Mouse (Mus musculus): ENCODE results near the gene Gemin6. TPM values are rescaled to one million over a fixed set of nuclear protein-coding genes. Genes with fewer than 3 reads are reported as not detected.
"Not testable (repeated sequence)": the region's sequence is repeated elsewhere in the genome, so short reads cannot be mapped to it uniquely, and the experiment has no call there.

Gene Gemin6
- 56.2 and 59.7 TPM in 2 replicates for polyA plus RNA-seq (2016; fragmentation: Nextera tagmentation; extraction: Ambion mirVana)

DNA sequence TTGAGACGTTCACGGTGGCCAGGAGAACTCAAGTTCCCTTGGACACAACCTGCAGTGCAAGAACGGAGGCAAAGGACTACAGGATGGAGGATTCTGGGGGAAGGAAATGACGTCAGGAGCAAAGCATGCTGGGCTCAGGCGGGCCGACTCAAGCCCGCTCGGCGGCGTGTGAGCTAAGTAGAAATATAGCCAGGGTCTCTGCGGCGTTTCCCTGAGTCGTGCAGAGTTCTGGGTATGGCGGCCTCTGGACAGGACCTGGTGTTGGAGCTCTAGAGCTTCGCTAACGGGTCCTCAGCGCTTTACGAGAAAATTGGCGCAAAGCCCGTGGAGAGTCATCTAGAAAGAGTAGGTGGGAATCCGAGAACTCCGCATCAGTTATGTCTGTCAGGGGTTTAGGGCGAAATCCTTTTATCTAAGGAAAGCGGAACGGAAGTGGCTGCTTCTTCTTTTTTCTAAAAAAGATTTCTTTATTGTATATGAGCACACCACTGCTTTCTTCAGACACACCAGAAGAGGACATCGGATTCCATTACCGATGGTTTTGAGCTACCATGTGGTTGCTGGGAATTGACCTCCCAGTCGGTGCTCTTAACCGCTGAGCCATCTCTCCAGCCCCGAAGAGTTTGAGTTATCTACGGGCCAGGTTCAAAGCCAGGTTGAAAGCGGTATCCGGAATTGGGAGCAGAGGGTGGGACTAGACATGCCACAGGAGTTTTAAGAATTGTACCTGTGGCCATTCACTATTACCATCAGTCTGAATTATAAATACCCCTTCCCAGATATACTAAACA lies at the start of gene Gemin6:
Gemin6 (plus strand) TSS at position 116 of the 791 bp plus-strand sequence.
- DNase-seq (ENCODE audit: low spot score) = peak; percentile 90
- peak within 1 kb of the TSS; percentile 89 for H3K27ac ChIP-seq (replicated peaks)
- H3K4me3 ChIP-seq = peak within 1 kb of the TSS; percentile 71
- WGBS = under 1% methylated on average over 33 of the region's 33 CpGs
- no peaks in the 10 kb centered on the region for H3K27me3 ChIP-seq (replicated peaks; ENCODE audit: low read depth, poor library complexity, severe bottlenecking)
- H3K36me3 ChIP-seq (replicated peaks) = peaks cover 26% of the 10 kb centered on the region
- H3K9me3 ChIP-seq = no peaks in the 10 kb centered on the region
- H3K4me1 ChIP-seq = peaks cover 5% of the 10 kb centered on the region

DNA sequence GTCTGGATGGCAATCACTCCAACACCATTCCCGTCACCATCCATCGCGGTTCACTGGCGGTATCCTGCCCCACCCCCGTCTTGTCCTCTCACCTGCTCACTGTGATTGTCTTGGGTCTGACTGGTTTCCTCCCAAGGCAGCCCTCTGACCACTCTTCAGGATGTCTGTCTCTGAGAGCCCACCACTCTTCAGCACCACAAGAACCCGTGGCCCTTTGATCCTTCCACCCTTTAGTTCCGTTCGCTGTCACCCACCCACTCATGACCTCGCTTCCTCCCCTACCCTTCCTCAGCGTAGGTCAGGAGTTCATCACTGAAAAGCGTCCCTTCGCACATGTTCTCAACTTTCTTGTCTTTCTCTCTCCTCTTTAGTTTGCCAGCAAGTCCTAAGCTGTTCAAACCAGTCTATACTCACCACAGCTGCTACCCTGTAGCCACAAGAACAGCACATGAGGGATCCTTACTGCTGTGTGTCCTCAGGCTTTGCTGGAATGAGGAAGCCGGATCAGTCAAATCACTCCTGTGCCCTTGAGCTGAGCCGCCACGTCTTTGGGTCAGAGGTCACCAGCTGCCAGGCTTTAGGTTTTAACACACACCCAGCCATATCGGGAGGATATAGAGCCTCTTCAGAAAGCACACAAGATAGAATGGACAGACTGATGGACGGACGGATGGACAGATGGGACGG lies 49.4 kb upstream of the Gemin6 start:
- Histone ChIP-seq H3K9me3 (no peaks in the 10 kb centered on the region), H3K4me3 (no peak overlapping the region), H3K27me3 (replicated peaks; ENCODE audit: low read depth, poor library complexity, severe bottlenecking) (no peaks in the 10 kb centered on the region), H3K27ac (replicated peaks) (no peak overlapping the region; the same call in 1 of the 2 replicates), H3K36me3 (replicated peaks) (no peaks in the 10 kb centered on the region; the same call in 1 of the 2 replicates), H3K4me1 (peaks cover 12% of the 10 kb centered on the region)
- DNase-seq (ENCODE audit: low spot score) = peak; percentile 47
- 67% methylated on average over 19 of the region's 19 CpGs for WGBS

DNA sequence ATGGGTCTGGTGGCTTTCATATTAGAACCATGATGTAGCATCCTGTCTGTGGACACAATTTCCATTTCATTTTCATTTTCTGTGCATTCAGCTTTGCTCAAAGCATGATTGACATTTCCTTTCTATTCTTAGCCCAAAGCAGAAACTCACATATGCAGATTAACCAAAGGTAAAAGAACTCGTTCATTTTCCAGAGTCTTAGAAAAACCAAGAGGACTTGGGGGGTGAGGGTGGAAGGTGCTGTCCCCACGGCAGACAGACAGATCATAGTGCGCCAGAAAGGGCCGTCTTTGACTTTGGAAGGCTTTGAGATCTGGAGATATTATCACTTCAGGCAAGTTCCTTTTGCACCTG lies 48.9 kb upstream of the Gemin6 start:
- Histone ChIP-seq H3K9me3 (no peaks in the 10 kb centered on the region), H3K27me3 (replicated peaks; ENCODE audit: low read depth, poor library complexity, severe bottlenecking) (no peaks in the 10 kb centered on the region), H3K36me3 (replicated peaks) (no peaks in the 10 kb centered on the region; the same call in 1 of the 2 replicates), H3K4me3 (no peak overlapping the region), H3K4me1 (peaks cover 12% of the 10 kb centered on the region), H3K27ac (replicated peaks) (no peak overlapping the region)
- WGBS = 75% methylated on average over 4 of the region's 4 CpGs
- no peak for DNase-seq (ENCODE audit: low spot score)

DNA sequence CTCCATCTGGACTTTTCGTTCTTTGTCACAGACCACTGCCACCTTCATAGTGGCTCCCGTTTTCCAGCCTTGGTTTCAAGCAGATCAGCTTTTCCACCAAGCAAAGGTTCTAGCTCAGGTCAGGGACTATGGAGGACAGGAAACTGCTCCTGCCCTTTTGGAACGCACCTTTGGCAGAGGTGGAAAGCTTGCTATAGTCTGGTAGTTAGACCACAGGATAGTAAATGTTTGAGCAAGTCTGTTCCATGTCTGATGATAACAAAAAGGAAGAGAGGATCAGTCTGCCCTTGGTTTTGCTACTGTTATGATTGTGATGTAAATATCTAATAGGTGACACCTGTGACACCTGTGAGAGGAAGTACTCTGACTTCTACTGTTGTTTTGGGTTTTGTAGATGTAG lies 48.3 kb upstream of the Gemin6 start:
- 92% methylated on average over 3 of the region's 3 CpGs for WGBS
- DNase-seq (ENCODE audit: low spot score) = no peak
- Histone ChIP-seq H3K27ac (replicated peaks) (no peak overlapping the region), H3K27me3 (replicated peaks; ENCODE audit: low read depth, poor library complexity, severe bottlenecking) (no peaks in the 10 kb centered on the region), H3K4me3 (no peak overlapping the region), H3K9me3 (no peaks in the 10 kb centered on the region), H3K36me3 (replicated peaks) (no peaks in the 10 kb centered on the region; the same call in 1 of the 2 replicates), H3K4me1 (peaks cover 12% of the 10 kb centered on the region)

DNA sequence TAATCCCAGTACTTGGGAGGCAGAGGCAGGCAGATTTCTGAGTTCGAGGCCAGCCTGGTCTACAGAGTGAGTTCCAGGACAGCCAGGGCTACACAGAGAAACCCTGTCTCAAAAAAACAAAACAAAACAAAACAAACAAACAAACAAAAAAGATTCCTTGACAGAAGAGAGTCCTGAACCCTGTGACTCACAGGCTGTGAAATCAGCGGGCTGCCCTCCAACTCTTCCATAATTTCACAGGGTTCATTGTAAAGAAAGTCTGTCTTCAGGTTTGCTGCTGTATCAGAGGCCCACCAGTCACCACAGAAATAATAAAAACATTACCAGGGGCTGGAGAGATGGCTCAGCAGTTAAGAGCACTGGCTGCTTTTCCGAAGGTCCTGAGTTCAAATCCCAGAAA lies 45.4 kb upstream of the Gemin6 start:
- 90% methylated on average over 3 of the region's 3 CpGs for WGBS
- peaks cover 12% of the 10 kb centered on the region for H3K4me1 ChIP-seq
- H3K27me3 ChIP-seq (replicated peaks; ENCODE audit: low read depth, poor library complexity, severe bottlenecking); DNase-seq (ENCODE audit: low spot score); H3K36me3 ChIP-seq (replicated peaks); H3K4me3 ChIP-seq; H3K9me3 ChIP-seq; H3K27ac ChIP-seq (replicated peaks): not testable (repeated sequence)

DNA sequence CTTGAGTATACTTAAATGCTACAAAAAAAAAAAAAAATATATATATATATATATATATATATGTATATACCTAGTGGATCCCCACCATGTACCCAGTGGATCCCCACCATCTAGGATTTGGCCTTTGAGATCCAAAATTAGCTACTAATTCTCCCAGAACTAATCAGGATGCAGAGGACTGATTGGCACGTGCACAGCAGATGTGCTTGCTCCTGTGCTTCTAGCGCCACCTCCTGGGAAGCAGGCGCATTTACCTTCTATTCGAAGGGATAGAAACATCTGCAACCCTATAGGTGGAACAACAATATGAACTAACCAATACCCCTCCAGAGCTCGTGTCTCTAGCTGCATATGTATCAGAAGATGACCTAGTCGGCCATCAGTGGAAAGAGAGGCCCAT lies 44.3 kb upstream of the Gemin6 start:
- Histone ChIP-seq H3K36me3 (replicated peaks) (no peaks in the 10 kb centered on the region), H3K4me3 (no peak overlapping the region), H3K9me3 (no peaks in the 10 kb centered on the region), H3K4me1 (peaks cover 5% of the 10 kb centered on the region), H3K27me3 (replicated peaks; ENCODE audit: low read depth, poor library complexity, severe bottlenecking) (no peaks in the 10 kb centered on the region), H3K27ac (replicated peaks) (no peak overlapping the region)
- WGBS = 3% methylated on average over 6 of the region's 6 CpGs
- DNase-seq (ENCODE audit: low spot score) = peak; percentile 80

DNA sequence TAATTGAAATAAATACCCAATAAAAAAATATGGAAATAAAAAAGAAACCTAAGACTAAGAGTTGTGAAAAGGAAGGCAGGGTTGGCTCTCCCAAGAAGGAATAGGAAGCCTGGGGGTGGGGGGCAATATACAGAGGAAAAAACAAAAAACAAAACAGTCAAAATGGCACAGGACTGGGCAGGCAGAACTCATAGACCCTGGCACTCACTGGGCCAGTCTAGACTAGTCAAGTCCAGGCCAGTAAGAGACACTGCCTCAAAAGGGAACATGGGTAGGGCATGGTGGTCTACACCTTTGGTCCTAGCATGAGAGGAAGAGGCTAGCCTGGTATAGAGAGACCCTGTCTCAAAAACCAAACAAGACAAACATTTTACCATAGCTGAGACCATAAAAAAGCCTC lies 43.8 kb upstream of the Gemin6 start:
- no peak for DNase-seq (ENCODE audit: low spot score)
- H3K4me1 ChIP-seq = no peaks in the 10 kb centered on the region
- no peaks in the 10 kb centered on the region for H3K27me3 ChIP-seq (replicated peaks; ENCODE audit: low read depth, poor library complexity, severe bottlenecking)
- H3K36me3 ChIP-seq (replicated peaks) = no peaks in the 10 kb centered on the region
- H3K27ac ChIP-seq (replicated peaks) = no peak overlapping the region
- H3K4me3 ChIP-seq = no peak overlapping the region
- no peaks in the 10 kb centered on the region for H3K9me3 ChIP-seq

DNA sequence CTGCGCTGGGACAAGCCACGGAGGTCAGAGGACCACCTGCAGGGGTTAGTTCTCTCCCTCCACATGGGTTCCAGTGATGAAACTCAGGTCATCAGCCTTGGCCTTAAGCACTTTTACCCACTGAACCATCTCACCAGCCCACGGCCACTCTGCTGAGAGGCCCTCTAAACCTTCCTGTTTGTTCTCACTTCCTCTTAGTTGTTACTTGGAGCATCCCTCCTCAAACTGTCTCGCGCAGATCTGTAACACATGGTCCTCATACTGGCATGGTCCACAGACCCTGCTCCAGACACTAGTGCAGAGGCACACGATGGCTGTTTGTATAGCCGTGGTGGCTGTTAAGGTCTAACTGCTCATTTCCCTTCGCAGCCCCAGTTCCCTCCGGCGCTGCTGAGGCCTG lies 40.6 kb upstream of the Gemin6 start:
- 81% methylated on average over 10 of the region's 10 CpGs for WGBS
- H3K9me3 ChIP-seq = no peaks in the 10 kb centered on the region

DNA sequence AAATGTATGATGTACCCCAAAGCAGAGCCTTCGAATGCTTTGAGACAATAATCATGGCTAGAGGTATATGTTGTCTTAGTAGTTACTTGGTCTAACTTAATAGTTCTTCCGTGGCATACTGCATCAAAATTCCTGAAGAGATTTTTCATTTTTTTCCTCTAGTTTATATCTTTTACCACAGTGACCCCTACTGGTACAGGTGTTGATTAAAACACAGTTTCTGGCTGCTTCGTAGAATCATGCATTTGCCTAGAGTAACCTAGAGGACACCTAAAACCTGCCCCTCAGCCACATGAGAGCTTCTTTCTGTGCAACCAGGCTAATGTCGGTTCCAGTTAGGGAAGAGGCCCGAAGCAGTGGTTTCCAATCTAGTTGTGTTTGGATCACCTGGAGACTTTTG lies 31.2 kb upstream of the Gemin6 start:
- Histone ChIP-seq H3K9me3 (no peaks in the 10 kb centered on the region), H3K27ac (replicated peaks) (no peak overlapping the region), H3K4me3 (no peak overlapping the region), H3K36me3 (replicated peaks) (peaks cover 40% of the 10 kb centered on the region), H3K4me1 (no peaks in the 10 kb centered on the region), H3K27me3 (replicated peaks; ENCODE audit: low read depth, poor library complexity, severe bottlenecking) (no peaks in the 10 kb centered on the region)
- DNase-seq (ENCODE audit: low spot score) = no peak
- WGBS = 67% methylated on average over 5 of the region's 5 CpGs

More for the DNA sequence above, 40.6 kb upstream of the Gemin6 start:
- Histone ChIP-seq H3K4me1 (no peaks in the 10 kb centered on the region), H3K4me3 (no peak overlapping the region), H3K27me3 (replicated peaks; ENCODE audit: low read depth, poor library complexity, severe bottlenecking) (no peaks in the 10 kb centered on the region), H3K27ac (replicated peaks) (no peak overlapping the region), H3K36me3 (replicated peaks) (no peaks in the 10 kb centered on the region)
- DNase-seq (ENCODE audit: low spot score) = no peak

DNA sequence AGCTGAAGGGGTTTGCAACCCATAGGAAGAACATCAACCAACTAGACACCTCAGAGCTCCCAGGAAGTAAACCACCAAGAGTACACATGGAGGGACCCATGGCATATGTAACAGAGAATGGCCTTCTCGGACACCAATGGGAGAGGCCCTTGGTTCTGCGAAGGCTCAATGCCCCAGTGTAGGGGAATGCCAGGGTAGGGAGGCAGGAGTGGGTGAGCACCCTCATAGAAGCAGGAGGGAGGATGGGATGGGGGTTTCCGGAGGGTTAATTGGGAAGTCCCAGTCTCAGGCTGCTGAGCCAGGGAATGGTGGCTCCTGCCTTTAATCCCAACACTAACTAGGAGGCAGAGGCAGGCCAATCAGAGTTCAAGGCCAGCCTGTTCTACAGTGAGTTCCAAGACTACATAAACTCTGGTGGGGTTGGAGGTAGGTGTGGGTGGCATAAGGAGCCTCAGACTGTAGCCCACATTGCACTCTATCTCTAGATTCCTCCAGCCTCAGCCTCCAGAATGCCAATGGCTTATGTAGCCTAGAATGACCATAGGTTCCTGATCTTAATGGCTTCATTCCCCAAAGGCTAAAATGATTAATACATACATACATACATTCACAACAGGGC lies 25.0 kb upstream of the Gemin6 start:
- H3K4me1 ChIP-seq = 0 out of 2 replicates have a peak, but pooled peaks cover 4% of the 10 kb centered on the region
- H3K9me3 ChIP-seq = no peaks in the 10 kb centered on the region
- no peaks in the 10 kb centered on the region for H3K27me3 ChIP-seq (replicated peaks; ENCODE audit: low read depth, poor library complexity, severe bottlenecking)
- 85% methylated on average over 3 of the region's 3 CpGs for WGBS
- peaks cover 94% of the 10 kb centered on the region for H3K36me3 ChIP-seq (replicated peaks)
- H3K4me3 ChIP-seq = no peak overlapping the region
- DNase-seq (ENCODE audit: low spot score) = no peak
- H3K27ac ChIP-seq (replicated peaks) = no peak overlapping the region

DNA sequence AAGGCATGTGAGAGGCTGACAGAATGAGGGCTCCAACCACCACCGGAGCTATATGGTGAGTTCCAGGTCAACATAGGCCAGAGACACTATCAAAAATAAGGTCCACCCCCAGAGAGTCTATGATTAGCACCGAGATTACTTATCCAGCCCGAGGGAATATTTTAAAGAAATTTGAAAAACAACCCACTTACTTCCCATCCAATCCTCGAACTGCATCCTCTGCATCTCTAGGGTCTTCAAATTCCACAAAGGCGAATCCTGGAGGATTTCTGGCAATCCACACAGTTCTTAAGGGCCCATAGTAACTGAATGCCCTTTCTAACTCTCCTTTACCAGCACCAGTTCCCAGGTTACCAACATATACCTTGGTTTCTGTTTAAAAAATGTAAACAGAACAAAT lies 18.6 kb upstream of the Gemin6 start:
- H3K4me1 ChIP-seq = peaks cover 13% of the 10 kb centered on the region
- no peaks in the 10 kb centered on the region for H3K27me3 ChIP-seq (replicated peaks; ENCODE audit: low read depth, poor library complexity, severe bottlenecking)
- peak overlapping the region; percentile 83 for H3K4me3 ChIP-seq
- 35% methylated on average over 5 of the region's 5 CpGs for WGBS
- DNase-seq (ENCODE audit: low spot score) = no peak
- H3K27ac ChIP-seq (replicated peaks) = peak overlapping the region; percentile 99
- H3K9me3 ChIP-seq = no peaks in the 10 kb centered on the region
- peaks cover 51% of the 10 kb centered on the region for H3K36me3 ChIP-seq (replicated peaks)

DNA sequence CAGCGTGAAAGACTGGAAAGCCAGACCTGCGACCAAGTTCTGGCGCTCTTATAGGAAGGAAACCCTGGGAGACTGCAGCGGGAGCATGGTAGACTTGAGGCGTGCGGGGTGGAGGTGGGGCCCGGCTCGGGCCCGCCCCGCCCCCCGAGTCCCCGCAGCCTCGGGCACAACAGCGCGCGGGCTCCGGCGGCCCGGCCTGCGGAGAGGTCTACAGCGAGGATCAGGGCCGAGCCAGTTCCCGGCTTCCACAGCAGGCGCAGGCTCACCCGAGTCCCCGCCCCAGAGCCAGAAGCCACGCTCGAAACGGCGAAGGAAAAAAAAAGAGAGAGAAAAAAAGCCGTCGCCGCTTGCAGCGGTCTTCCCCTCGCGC lies 18.0 kb upstream of the Gemin6 start:
- peak; percentile 69 for DNase-seq (ENCODE audit: low spot score)
- peak overlapping the region; percentile 83 for H3K4me3 ChIP-seq
- H3K4me1 ChIP-seq = peaks cover 13% of the 10 kb centered on the region
- H3K27me3 ChIP-seq (replicated peaks; ENCODE audit: low read depth, poor library complexity, severe bottlenecking) = no peaks in the 10 kb centered on the region
- H3K27ac ChIP-seq (replicated peaks) = peak overlapping the region; percentile 99
- WGBS = 0% methylated on average over 36 of the region's 36 CpGs
- H3K36me3 ChIP-seq (replicated peaks) = peaks cover 45% of the 10 kb centered on the region
- H3K9me3 ChIP-seq = no peaks in the 10 kb centered on the region

Measured in embryonic facial prominence, embryonic 10.5 days (tissue).